Mouse (Mus musculus): Measurements from ENCODE around the gene Ing5. TPM values are rescaled to one million over a fixed set of nuclear protein-coding genes. Genes with fewer than 3 reads are reported as not detected.
"Not testable (repeated sequence)": the region's sequence is repeated elsewhere in the genome, so short reads cannot be mapped to it uniquely, and the experiment has no call there.

The Ing5 gene
- polyA plus RNA-seq, 2 experiments: 9.9 to 14.1 TPM

DNA sequence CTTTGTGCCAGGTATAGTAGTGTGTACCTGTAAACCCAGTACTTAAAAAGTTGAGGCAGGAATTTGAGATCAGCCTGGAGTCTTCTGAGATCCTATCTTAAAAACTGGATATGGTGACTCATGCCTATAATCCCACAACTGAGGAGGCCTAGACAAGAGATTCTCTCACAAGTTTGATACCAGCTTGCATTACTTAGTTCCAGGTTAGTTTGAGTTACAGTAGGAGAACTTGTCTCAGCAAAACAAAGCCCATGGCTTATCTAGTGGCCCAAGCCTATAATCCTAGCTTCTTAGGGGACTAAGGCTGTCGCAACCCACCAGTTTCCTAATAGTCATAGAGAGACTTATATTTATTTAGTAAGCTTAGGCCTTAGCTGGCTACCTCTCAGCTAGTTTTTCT is 43.7 kb upstream of the Ing5 start:
- Histone ChIP-seq H3K27ac (replicated peaks; ENCODE audit: low read depth, low read length) (no peak overlapping the region), H3K36me3 (ENCODE audit: control insufficient read depth, insufficient read depth, low read length) (no peaks in the 10 kb centered on the region), H3K27me3 (ENCODE audit: control insufficient read depth, insufficient read depth, low read length) (no peaks in the 10 kb centered on the region), H3K9me3 (ENCODE audit: control insufficient read depth, low read length) (no peaks in the 10 kb centered on the region), H3K4me1 (ENCODE audit: control insufficient read depth, insufficient read depth, low read length) (peaks cover 13% of the 10 kb centered on the region), H3K4me2 (replicated peaks; ENCODE audit: low read depth, low read length, severe bottlenecking) (no peak overlapping the region), H3K4me3 (replicated peaks; ENCODE audit: low read length) (no peak overlapping the region), H3K9ac (ENCODE audit: low read depth, low read length, severe bottlenecking) (no peak overlapping the region)
- ATAC-seq (ENCODE audit: low FRiP score, low read depth) (no peak), DNase-seq (ENCODE audit: low spot score) (no peak)
- TF ChIP-seq POLR2A (IDR thresholded peaks at IDR 0.05; ENCODE audit: borderline replicate concordance, extremely low read depth, insufficient read depth, insufficient read length): no peak
- WGBS: 96% methylated on average over 1 of the region's 1 CpGs

- not testable (repeated sequence) for H3K27ac ChIP-seq (replicated peaks; ENCODE audit: low read depth, low read length); H3K9ac ChIP-seq (ENCODE audit: low read depth, low read length, severe bottlenecking); H3K9me3 ChIP-seq (ENCODE audit: control insufficient read depth, low read length); H3K4me3 ChIP-seq (replicated peaks; ENCODE audit: low read length); H3K4me1 ChIP-seq (ENCODE audit: control insufficient read depth, insufficient read depth, low read length); DNase-seq (ENCODE audit: low spot score); H3K4me2 ChIP-seq (replicated peaks; ENCODE audit: low read depth, low read length, severe bottlenecking); H3K36me3 ChIP-seq (ENCODE audit: control insufficient read depth, insufficient read depth, low read length); ATAC-seq (ENCODE audit: low FRiP score, low read depth); H3K27me3 ChIP-seq (ENCODE audit: control insufficient read depth, insufficient read depth, low read length)
- WGBS: 92% methylated on average over 3 of the region's 3 CpGs
Observed at GRCm38 (mm10) chr1:93763531-93763930, 40.2 kb upstream of the Ing5 start.

DNA sequence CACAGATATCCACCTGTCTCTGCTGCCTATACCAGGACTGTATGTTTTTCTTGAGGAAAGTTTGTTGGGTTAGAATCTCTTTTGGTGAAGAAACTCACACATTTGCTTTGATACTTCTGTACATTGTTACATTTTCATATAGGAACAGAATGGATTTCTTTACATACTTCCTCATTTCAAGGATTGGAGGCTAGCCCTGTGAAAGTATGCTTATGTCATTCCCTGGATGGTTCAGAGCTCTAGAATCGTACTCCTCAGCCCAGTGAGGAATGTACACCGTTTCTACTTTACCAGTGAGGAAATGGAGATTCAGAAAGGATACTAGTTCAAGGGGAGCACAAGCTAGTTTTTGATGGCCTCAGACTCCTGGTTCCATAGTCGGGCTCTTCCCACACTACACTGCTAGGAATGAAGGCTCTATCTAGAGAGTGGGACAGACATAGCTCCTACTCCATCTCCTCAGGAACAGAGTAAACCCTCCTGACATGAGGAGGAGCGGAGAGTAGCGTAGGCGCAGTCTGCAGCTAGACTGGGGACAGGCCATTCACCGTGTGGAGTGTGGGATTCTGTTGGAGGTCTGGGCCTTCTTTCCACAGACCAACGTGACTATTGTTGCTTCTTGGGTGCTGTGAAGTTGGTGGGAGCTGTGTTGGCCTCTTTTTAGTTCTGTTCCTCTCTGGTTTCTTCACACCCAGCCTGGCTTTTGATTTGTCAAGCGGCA is 38.7 kb upstream of the Ing5 start:
- TF ChIP-seq POLR2A (IDR thresholded peaks at IDR 0.05; ENCODE audit: borderline replicate concordance, extremely low read depth, insufficient read depth, insufficient read length): no peak
- peaks cover 5% of the 10 kb centered on the region for H3K36me3 ChIP-seq (ENCODE audit: control insufficient read depth, insufficient read depth, low read length)
- DNase-seq (ENCODE audit: low spot score) (no peak), ATAC-seq (ENCODE audit: low FRiP score, low read depth) (no peak)
- H3K4me1 ChIP-seq (ENCODE audit: control insufficient read depth, insufficient read depth, low read length): no peaks in the 10 kb centered on the region
- no peak overlapping the region for H3K27ac ChIP-seq (replicated peaks; ENCODE audit: low read depth, low read length)
- no peaks in the 10 kb centered on the region for H3K27me3 ChIP-seq (ENCODE audit: control insufficient read depth, insufficient read depth, low read length)
- 87% methylated on average over 9 of the region's 9 CpGs for WGBS
- H3K4me3 ChIP-seq (replicated peaks; ENCODE audit: low read length): no peak overlapping the region
- no peak overlapping the region for H3K4me2 ChIP-seq (replicated peaks; ENCODE audit: low read depth, low read length, severe bottlenecking)
- no peak overlapping the region for H3K9ac ChIP-seq (ENCODE audit: low read depth, low read length, severe bottlenecking)
- no peaks in the 10 kb centered on the region for H3K9me3 ChIP-seq (ENCODE audit: control insufficient read depth, low read length)

GRCm38 (mm10) chr1:93767600-93767999 is 36.2 kb upstream of the Ing5 start:
- Histone ChIP-seq H3K9me3 (ENCODE audit: control insufficient read depth, low read length) (no peaks in the 10 kb centered on the region), H3K4me3 (replicated peaks; ENCODE audit: low read length) (no peak overlapping the region), H3K4me2 (replicated peaks; ENCODE audit: low read depth, low read length, severe bottlenecking) (no peak overlapping the region), H3K27ac (replicated peaks; ENCODE audit: low read depth, low read length) (no peak overlapping the region), H3K27me3 (ENCODE audit: control insufficient read depth, insufficient read depth, low read length) (no peaks in the 10 kb centered on the region), H3K36me3 (ENCODE audit: control insufficient read depth, insufficient read depth, low read length) (peaks cover 8% of the 10 kb centered on the region), H3K9ac (ENCODE audit: low read depth, low read length, severe bottlenecking) (no peak overlapping the region), H3K4me1 (ENCODE audit: control insufficient read depth, insufficient read depth, low read length) (no peaks in the 10 kb centered on the region)
- no peak for TF ChIP-seq POLR2A (IDR thresholded peaks at IDR 0.05; ENCODE audit: borderline replicate concordance, extremely low read depth, insufficient read depth, insufficient read length)
- ATAC-seq (ENCODE audit: low FRiP score, low read depth) (no peak), DNase-seq (ENCODE audit: low spot score) (no peak)
- 94% methylated on average over 6 of the region's 6 CpGs for WGBS

DNA sequence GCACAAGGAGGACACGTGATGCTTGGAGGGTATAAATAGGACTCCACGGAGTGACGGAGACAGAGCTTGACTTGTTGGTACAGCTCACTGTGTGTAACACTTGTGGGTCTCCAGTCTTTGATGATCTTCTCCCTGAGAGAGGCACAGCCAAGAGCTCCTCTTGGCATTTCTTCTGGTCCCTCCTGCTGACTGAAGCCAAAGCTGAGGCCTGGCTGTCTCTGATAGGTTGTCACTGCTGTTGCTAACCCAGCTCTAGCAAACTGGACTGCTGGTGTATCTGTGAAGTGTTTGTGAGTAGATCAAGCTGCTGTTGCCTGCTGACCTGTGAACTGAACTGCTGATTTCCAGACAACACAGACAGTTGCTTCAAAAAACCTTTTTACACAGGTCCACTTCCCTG is 33.9 kb upstream of the Ing5 start:
- H3K9me3 ChIP-seq (ENCODE audit: control insufficient read depth, low read length): no peaks in the 10 kb centered on the region
- H3K4me1 ChIP-seq (ENCODE audit: control insufficient read depth, insufficient read depth, low read length): no peaks in the 10 kb centered on the region
- WGBS: 87% methylated on average over 3 of the region's 3 CpGs
- H3K36me3 ChIP-seq (ENCODE audit: control insufficient read depth, insufficient read depth, low read length): peaks cover 25% of the 10 kb centered on the region
- no peaks in the 10 kb centered on the region for H3K27me3 ChIP-seq (ENCODE audit: control insufficient read depth, insufficient read depth, low read length)
- H3K4me3 ChIP-seq (replicated peaks; ENCODE audit: low read length): no peak overlapping the region
- TF ChIP-seq POLR2A (IDR thresholded peaks at IDR 0.05; ENCODE audit: borderline replicate concordance, extremely low read depth, insufficient read depth, insufficient read length): no peak
- ATAC-seq (ENCODE audit: low FRiP score, low read depth) (no peak), DNase-seq (ENCODE audit: low spot score) (no peak)
- no peak overlapping the region for H3K4me2 ChIP-seq (replicated peaks; ENCODE audit: low read depth, low read length, severe bottlenecking)
- no peak overlapping the region for H3K9ac ChIP-seq (ENCODE audit: low read depth, low read length, severe bottlenecking)
- H3K27ac ChIP-seq (replicated peaks; ENCODE audit: low read depth, low read length): no peak overlapping the region

GRCm38 (mm10) chr1:93776686-93777085 is 27.1 kb upstream of the Ing5 start:
- H3K36me3 ChIP-seq (ENCODE audit: control insufficient read depth, insufficient read depth, low read length): peaks cover 77% of the 10 kb centered on the region
- WGBS: 88% methylated on average over 5 of the region's 5 CpGs

More at GRCm38 (mm10) chr1:93776686-93777085, 27.1 kb upstream of the Ing5 start:
- no peak overlapping the region for H3K27ac ChIP-seq (replicated peaks; ENCODE audit: low read depth, low read length)
- no peaks in the 10 kb centered on the region for H3K9me3 ChIP-seq (ENCODE audit: control insufficient read depth, low read length)
- no peak overlapping the region for H3K4me3 ChIP-seq (replicated peaks; ENCODE audit: low read length)
- DNase-seq (ENCODE audit: low spot score): no peak
- no peak for TF ChIP-seq POLR2A (IDR thresholded peaks at IDR 0.05; ENCODE audit: borderline replicate concordance, extremely low read depth, insufficient read depth, insufficient read length)
- H3K4me1 ChIP-seq (ENCODE audit: control insufficient read depth, insufficient read depth, low read length): no peaks in the 10 kb centered on the region
- no peak overlapping the region for H3K4me2 ChIP-seq (replicated peaks; ENCODE audit: low read depth, low read length, severe bottlenecking)
- H3K9ac ChIP-seq (ENCODE audit: low read depth, low read length, severe bottlenecking): no peak overlapping the region
- no peaks in the 10 kb centered on the region for H3K27me3 ChIP-seq (ENCODE audit: control insufficient read depth, insufficient read depth, low read length)
- ATAC-seq (ENCODE audit: low FRiP score, low read depth): no peak

Measured in limb, embryonic 14.5 days (tissue).